Mouse (Mus musculus) lung, postnatal 0 days (tissue): ENCODE results near the gene Fam131a. TPM values are rescaled to one million over a fixed set of nuclear protein-coding genes. Genes with fewer than 3 reads are reported as not detected.
A peak's percentile ranks its signal among the peaks of the same experiment; 100 is the strongest.

Experiments
- ATAC-seq: fragments of 200-750 bp; cut with Nextera tagmentation; 2 replicates; pipeline ENCODE4 v1.8.0; 2017; ENCODE audit warnings: moderate library complexity
- DNase-seq: peaks from one replicate; pipeline ENCODE4 v3.0.0-alpha.2; 2016; ENCODE audit warnings: low spot score
- H3K27ac ChIP-seq: fragments of 300-500 bp; sonication (generic); 2 replicates; pipeline ENCODE4 v1.5.1; 2014; ENCODE audit warnings: antibody characterized with exemption, mild to moderate bottlenecking, low read length, mixed read lengths
- H3K27me3 ChIP-seq: fragments of 300-500 bp; sonication (generic); replicated peaks from 2 replicates; pipeline ENCODE4 v1.6.1; 2014; ENCODE audit warnings: low read length, mixed read lengths; ENCODE audit not compliant: insufficient read depth
- H3K36me3 ChIP-seq: fragments of 300-500 bp; sonication (generic); 2 replicates; pipeline ENCODE4 v1.6.1; 2014; ENCODE audit warnings: low read length, mixed read lengths; ENCODE audit not compliant: insufficient read depth
- H3K4me1 ChIP-seq: fragments of 300-500 bp; sonication (generic); 2 replicates; pipeline ENCODE4 v1.6.1; 2014; ENCODE audit warnings: antibody characterized with exemption, low read depth, low read length, mixed read lengths; ENCODE audit not compliant: insufficient read depth
- H3K4me2 ChIP-seq: fragments of 300-500 bp; sonication (generic); replicated peaks from 2 replicates; pipeline ENCODE4 v1.6.1; 2014; ENCODE audit warnings: low read depth, mild to moderate bottlenecking, low read length, moderate library complexity, mixed read lengths
- H3K4me3 ChIP-seq: fragments of 300-500 bp; sonication (generic); 2 replicates; pipeline ENCODE4 v1.5.1; 2014; ENCODE audit warnings: low read depth, low read length
- H3K9ac ChIP-seq: fragments of 300-500 bp; sonication (generic); replicated peaks from 2 replicates; pipeline ENCODE4 v1.6.1; 2014; ENCODE audit warnings: low read depth, mild to moderate bottlenecking
- H3K9me3 ChIP-seq: fragments of 300-500 bp; sonication (generic); 2 replicates; pipeline ENCODE4 v1.6.1; 2016; ENCODE audit warnings: low read length, mixed read lengths
- CTCF ChIP-seq: IDR thresholded peaks from 2 replicates; pipeline ENCODE4 v1.5.1; 2016; ENCODE audit warnings: antibody characterized with exemption, mild to moderate bottlenecking
- EP300 ChIP-seq: IDR thresholded peaks from 2 replicates; pipeline ENCODE4 v1.6.1; 2016; ENCODE audit warnings: antibody characterized with exemption, mild to moderate bottlenecking, control low read depth
- WGBS: fragments of 180-500 bp; shearing (Covaris S2); extraction: QIAGEN DNeasy Blood & Tissue Kit; methylation state at CpG from one replicate; pipeline ENCODE4 v1.1.7; 2014; 5-methylcytosine and 5-hydroxymethylcytosine counted together
- polyA plus RNA-seq: library from polyadenylated mRNA; unstranded; fragments of >200 nt; fragmentation: Nextera tagmentation; extraction: Ambion mirVana; gene quantifications from 2 replicates; pipeline ENCODE4 v1.2.1, GENCODE M21; 2015

The Fam131a gene
- polyA plus RNA-seq, 1 experiment from 2014 or later = 8.4 TPM

DNA sequence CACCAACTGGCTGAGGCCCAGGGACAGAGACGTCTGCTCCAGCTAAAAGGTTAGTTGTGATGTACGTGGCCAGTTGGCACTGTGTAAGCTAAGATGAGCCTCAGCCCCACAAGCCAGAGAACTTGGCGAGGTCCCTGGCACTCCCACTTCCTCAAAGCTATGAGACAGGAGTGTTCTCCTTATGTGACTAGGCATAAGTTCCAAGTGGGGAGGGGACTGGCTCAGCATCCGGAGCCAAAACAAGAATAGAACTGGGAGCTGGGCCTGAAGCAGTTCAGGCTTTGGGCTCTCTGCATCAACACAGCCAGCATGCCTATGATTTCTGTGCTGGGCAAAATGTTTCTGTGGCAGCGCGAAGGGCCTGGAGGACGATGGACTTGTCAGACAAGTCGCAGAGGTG is 1.7 kb downstream of the Fam131a start:
- Histone ChIP-seq H3K27me3 (no peaks in the 10 kb centered on the region), H3K36me3 (0 out of 2 replicates have a peak, but pooled peaks cover 9% of the 10 kb centered on the region), H3K9ac (no peak overlapping the region), H3K4me1 (peaks cover 12% of the 10 kb centered on the region; the same call in 1 of the 2 replicates), H3K9me3 (no peaks in the 10 kb centered on the region), H3K4me2 (no peak overlapping the region), H3K4me3 (no peak overlapping the region), H3K27ac (no peak overlapping the region)
- ATAC-seq (peak; percentile 7; the same call in 1 of the 2 replicates), DNase-seq (peak; percentile 69)
- 54% methylated on average over 8 of the region's 8 CpGs for WGBS
- no peak for TF ChIP-seq CTCF
- TF ChIP-seq EP300 = no peak

DNA sequence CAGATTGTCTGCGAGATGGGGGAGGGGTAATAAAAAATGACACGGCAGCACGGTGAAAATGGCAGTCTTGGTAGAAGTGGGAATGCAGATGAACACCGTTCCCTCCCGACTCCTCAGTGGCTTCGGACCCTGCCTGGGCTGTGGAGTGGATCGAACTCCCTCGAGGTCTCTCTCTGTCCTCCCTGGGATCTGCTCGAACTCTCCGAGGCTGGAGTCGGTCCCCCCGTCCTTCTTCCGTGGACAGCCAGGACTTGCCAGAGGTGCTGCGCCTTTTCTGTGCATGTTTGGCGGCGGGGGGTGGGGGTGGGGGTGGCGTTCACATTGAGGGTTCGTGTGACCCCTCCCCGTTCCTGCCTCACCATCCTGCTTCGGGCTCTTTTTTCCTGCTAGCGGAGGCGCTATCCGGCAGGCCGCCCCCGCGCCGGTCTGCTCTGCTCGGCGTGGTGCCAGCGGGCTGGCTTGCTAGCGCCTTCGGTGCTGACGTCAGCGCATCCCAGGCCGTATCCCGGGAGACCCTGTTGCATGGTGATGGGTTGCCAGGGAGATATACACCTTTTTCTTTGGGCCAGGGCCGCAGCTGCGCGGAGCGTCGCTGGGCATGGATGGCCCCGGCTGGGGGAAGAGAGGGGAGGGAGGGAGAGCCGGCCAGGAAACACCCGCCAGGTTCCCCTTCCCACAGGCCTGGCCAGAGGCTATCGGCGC is 2.7 kb downstream of the Fam131a start:
- Histone ChIP-seq H3K4me3 (peak overlapping the region; percentile 23), H3K27ac (no peak overlapping the region)
- WGBS = 6% methylated on average over 45 of the region's 46 CpGs

DNA sequence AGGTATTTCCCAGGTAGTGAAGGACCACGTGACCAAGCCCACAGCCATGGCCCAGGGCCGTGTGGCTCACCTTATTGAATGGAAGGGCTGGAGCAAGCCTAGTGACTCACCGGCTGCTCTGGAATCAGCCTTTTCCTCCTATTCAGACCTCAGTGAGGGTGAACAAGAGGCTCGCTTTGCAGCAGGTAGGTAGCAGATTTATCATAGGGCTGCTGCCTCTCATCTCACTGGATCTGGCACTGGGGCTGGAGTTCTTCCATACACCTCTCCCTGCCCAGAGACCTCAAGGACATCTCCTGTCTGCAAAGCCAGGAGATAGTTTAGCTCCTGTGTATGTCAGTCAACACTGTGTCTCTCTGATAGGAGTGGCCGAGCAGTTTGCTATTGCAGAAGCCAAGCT is 6.2 kb downstream of the Fam131a start:
- Histone ChIP-seq H3K27ac (no peak overlapping the region), H3K4me2 (no peak overlapping the region), H3K9ac (no peak overlapping the region), H3K4me1 (peaks cover 12% of the 10 kb centered on the region; the same call in 1 of the 2 replicates), H3K9me3 (no peaks in the 10 kb centered on the region), H3K4me3 (no peak overlapping the region), H3K36me3 (0 out of 2 replicates have a peak, but pooled peaks cover 5% of the 10 kb centered on the region), H3K27me3 (no peaks in the 10 kb centered on the region)
- no peak for ATAC-seq
- TF ChIP-seq CTCF (no peak), EP300 (no peak)
- 79% methylated on average over 5 of the region's 5 CpGs for WGBS
- no peak for DNase-seq

More for the DNA sequence above, 2.7 kb downstream of the Fam131a start:
- H3K4me1 ChIP-seq = peaks cover 12% of the 10 kb centered on the region; the same call in 1 of the 2 replicates
- 0 out of 2 replicates have a peak overlapping the region, but pooled peaks have one; percentile 8 for H3K9ac ChIP-seq
- ATAC-seq (peak; percentile 57), DNase-seq (peak; percentile 84)
- peak overlapping the region; percentile 50 for H3K4me2 ChIP-seq
- H3K27me3 ChIP-seq = no peaks in the 10 kb centered on the region
- H3K9me3 ChIP-seq = no peaks in the 10 kb centered on the region
- H3K36me3 ChIP-seq = 0 out of 2 replicates have a peak, but pooled peaks cover 6% of the 10 kb centered on the region
- TF ChIP-seq EP300 (no peak), CTCF (no peak)

DNA sequence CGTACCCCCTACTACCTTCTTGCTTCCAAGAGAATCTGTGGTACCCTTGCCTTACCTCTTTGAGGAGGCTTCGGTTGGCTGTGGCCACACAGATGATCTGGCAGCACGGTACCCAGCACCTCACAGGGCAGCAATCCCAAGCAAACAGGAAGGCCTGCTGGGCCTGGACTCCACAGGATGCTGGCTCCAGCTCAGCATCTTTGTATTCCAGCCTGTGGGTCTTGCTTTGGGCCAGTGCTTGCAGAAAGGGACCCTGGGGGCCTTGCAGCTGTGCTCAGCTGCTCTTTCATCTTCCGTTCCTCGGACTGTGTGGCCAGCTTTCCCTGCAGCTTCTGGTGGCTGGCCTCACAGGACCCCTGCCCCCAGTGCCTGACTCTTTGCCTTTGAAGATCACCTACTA is 7.0 kb downstream of the Fam131a start:
- Histone ChIP-seq H3K4me2 (no peak overlapping the region), H3K9me3 (no peaks in the 10 kb centered on the region), H3K4me3 (no peak overlapping the region), H3K9ac (no peak overlapping the region), H3K27ac (no peak overlapping the region), H3K36me3 (0 out of 2 replicates have a peak, but pooled peaks cover 5% of the 10 kb centered on the region), H3K27me3 (no peaks in the 10 kb centered on the region), H3K4me1 (peaks cover 6% of the 10 kb centered on the region; the same call in 1 of the 2 replicates)
- 60% methylated on average over 5 of the region's 5 CpGs for WGBS
- no peak for DNase-seq
- TF ChIP-seq CTCF (no peak), EP300 (no peak)
- ATAC-seq = no peak

DNA sequence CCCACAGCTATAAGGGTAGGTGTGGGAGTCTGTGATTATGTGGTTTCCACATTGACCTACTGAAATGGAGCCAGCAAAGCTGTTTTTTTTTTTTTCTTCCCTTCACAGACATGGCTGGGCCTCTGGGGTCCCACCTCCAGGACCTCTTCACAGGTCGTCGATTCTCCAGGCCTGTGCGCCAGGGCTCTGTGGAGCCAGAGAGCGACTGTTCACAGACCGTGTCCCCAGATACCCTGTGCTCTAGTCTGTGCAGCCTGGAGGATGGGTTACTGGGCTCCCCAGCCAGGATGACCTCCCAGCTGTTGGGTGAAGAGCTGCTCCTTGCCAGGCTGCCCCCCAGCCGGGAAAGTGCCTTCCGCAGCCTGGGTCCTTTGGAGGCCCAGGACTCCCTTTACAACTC is 8.3 kb downstream of the Fam131a start:
- no peak overlapping the region for H3K27ac ChIP-seq
- no peak for ATAC-seq

DNA sequence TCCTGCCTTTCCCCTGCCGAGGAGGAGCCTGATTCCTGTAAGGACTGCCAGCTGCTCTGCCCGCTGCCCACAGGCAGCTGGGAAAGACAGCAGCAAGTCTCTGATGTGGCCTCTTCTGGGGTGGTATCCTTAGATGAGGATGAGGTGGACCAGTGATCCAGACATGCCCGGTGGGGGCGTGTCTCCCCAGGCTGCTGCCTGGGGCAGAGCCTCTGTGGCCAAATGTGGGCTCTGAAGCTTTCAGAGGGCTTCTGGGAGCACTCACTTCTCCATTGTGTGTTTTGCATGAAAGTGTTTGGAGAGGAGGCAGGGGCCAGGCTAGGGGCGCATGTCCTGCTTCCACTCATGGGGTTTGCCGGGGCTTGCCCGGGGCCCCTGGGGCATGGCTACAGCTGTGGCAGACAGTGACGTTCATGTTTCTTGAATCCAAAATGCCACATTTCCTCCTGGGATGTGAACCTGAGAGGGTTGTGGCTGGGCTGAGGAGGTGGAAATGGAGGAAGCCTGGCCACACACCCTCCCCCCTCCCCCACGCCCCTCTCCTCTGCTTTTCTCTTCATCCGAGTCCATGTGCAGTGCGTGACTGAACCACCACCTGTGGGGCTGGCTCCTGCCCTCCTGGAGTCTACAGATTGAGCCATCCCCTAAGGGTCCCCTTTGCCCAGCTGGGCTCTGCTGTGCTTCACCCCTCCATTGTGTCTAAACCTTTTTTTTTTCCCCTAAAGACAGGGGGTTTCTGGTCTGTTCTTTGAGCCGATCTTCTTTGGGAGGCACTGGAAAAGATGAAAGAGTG is 8.9 kb downstream of the Fam131a start:
- no peak for TF ChIP-seq CTCF
- no peak for TF ChIP-seq EP300
- 41% methylated on average over 12 of the region's 12 CpGs for WGBS
- ATAC-seq = no peak
- Histone ChIP-seq H3K4me1 (no peaks in the 10 kb centered on the region), H3K36me3 (0 out of 2 replicates have a peak, but pooled peaks cover 5% of the 10 kb centered on the region), H3K4me2 (no peak overlapping the region), H3K9ac (no peak overlapping the region), H3K27me3 (no peaks in the 10 kb centered on the region), H3K27ac (no peak overlapping the region), H3K4me3 (no peak overlapping the region), H3K9me3 (no peaks in the 10 kb centered on the region)
- DNase-seq = no peak

More for the DNA sequence above, 8.3 kb downstream of the Fam131a start:
- Histone ChIP-seq H3K4me1 (no peaks in the 10 kb centered on the region), H3K36me3 (0 out of 2 replicates have a peak, but pooled peaks cover 5% of the 10 kb centered on the region), H3K4me3 (no peak overlapping the region), H3K9me3 (no peaks in the 10 kb centered on the region), H3K27me3 (no peaks in the 10 kb centered on the region), H3K4me2 (no peak overlapping the region), H3K9ac (no peak overlapping the region)
- TF ChIP-seq EP300 (no peak), CTCF (no peak)
- DNase-seq = no peak
- WGBS = 65% methylated on average over 7 of the region's 7 CpGs
